Mouse (Mus musculus): ENCODE data around the gene Egf. TPM values are rescaled to one million over a fixed set of nuclear protein-coding genes. Genes with fewer than 3 reads are reported as not detected.

Gene Egf
- 1.8 and 2.0 TPM in 2 replicates for polyA plus RNA-seq (2014; fragmentation: Nextera tagmentation; extraction: Ambion mirVana)

DNA sequence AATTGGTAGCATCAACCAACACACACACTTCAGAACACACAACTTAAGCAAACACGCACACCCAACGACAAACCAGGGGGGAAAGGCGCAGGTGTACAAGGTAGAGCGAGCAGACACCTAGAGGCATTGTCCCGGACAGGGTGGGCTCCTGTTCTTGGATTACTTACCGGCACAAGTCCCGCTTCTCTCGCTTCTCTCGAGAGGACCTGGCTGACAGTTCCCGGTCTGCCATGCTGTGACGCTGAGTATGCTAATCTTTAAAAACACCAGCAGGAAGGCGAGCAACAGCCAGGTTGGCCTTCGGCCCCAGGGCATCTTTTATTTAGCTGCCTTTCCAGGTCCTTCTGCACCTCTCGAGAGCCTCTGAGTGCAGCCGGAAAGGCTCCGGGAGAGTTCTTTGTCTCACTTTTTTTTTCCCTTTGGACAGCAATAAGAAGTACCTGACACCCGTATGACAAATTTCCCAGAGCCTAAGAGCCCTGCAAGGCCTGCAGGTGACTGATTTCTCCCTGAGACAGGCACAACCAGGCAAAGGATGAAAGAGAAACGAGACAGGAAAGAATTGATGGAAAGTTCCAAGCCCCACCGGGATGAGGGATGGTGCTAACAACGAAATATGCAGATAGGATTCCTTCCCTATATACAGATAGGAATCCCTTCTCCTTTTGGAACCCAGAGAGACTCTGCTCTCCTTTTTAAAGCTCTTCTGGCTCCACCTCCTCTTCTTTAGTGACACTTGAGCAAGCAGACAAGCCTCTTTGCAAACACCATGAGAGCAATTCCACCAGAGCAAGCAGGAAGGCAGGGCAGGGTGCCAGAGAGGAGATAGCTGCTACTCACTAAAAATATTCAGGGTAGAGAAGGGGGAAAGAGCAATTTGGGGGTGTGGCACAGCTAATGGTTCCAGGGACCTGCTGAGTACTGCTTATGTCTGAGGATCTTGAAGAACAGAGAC, at the start of gene Egf:
Gene Egf (minus strand): TSS at position 667 of the 955 bp plus-strand sequence.
- Histone ChIP-seq H3K27me3 (replicated peaks; ENCODE audit: control insufficient read depth, insufficient read depth, low read length) (no peaks in the 10 kb centered on the region; the same call in 1 of the 2 replicates), H3K4me1 (replicated peaks; ENCODE audit: control insufficient read depth, insufficient read depth, low read length) (no peaks in the 10 kb centered on the region; the same call in 1 of the 2 replicates), H3K9ac (ENCODE audit: low read length) (no peak within 1 kb of the TSS), H3K9me3 (ENCODE audit: control insufficient read depth, low read length) (0 out of 2 replicates have a peak, but pooled peaks cover 3% of the 10 kb centered on the region), H3K4me2 (ENCODE audit: low read length) (peak within 1 kb of the TSS; percentile 49), H3K4me3 (ENCODE audit: low read depth, low read length) (0 out of 2 replicates have a peak within 1 kb of the TSS, but pooled peaks have one; percentile 16), H3K36me3 (ENCODE audit: control insufficient read depth, insufficient read depth, low read length) (no peaks in the 10 kb centered on the region), H3K27ac (ENCODE audit: low read depth) (no peak within 1 kb of the TSS)
- 8% methylated on average over 20 of the region's 20 CpGs for WGBS
- ATAC-seq (replicated peaks; ENCODE audit: low FRiP score, low TSS enrichment, low read depth), result no peak
- DNase-seq (ENCODE audit: low spot score), result peak; percentile 73

DNA sequence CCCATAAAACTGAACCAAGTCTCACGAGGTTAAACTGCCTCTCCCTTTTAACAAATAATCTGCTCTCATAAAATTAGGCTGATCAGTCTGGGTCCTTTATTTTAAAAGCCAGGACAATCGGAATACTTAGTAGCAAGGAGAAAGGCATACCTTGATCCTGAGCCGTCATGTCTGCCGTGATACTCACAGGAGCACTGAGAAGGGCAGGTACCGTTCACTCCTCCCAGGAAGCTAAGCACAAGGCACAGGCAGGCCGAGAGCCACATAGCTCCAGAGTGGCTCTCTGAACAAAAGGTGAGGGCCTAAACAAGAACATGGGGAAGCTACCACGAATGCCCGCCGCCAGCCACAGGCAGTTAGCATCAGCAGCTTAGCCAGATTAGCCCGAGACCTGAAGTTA, 48.6 kb upstream of the Egf start, which contains the start of gene Lrit3:
Gene Lrit3 (minus strand): TSS at position 266 of the 400 bp plus-strand sequence.
- DNase-seq (ENCODE audit: low spot score), result no peak
- no peaks in the 10 kb centered on the region for H3K9me3 ChIP-seq (ENCODE audit: control insufficient read depth, low read length)
- peak within 1 kb of the TSS; percentile 33 for H3K4me2 ChIP-seq (ENCODE audit: low read length)
- 67% methylated on average over 10 of the region's 10 CpGs for WGBS
- no peak for ATAC-seq (replicated peaks; ENCODE audit: low FRiP score, low TSS enrichment, low read depth)
- no peak within 1 kb of the TSS for H3K27ac ChIP-seq (ENCODE audit: low read depth)
- H3K36me3 ChIP-seq (ENCODE audit: control insufficient read depth, insufficient read depth, low read length), result no peaks in the 10 kb centered on the region
- H3K4me1 ChIP-seq (replicated peaks; ENCODE audit: control insufficient read depth, insufficient read depth, low read length), result no peaks in the 10 kb centered on the region
- H3K27me3 ChIP-seq (replicated peaks; ENCODE audit: control insufficient read depth, insufficient read depth, low read length), result no peaks in the 10 kb centered on the region
- H3K9ac ChIP-seq (ENCODE audit: low read length), result no peak within 1 kb of the TSS
- no peak within 1 kb of the TSS for H3K4me3 ChIP-seq (ENCODE audit: low read depth, low read length)

- DNase-seq (ENCODE audit: low spot score), result no peak
- H3K4me3 ChIP-seq (ENCODE audit: low read depth, low read length), result no peak overlapping the region
- no peak for ATAC-seq (replicated peaks; ENCODE audit: low FRiP score, low TSS enrichment, low read depth)
- no peak overlapping the region for H3K4me2 ChIP-seq (ENCODE audit: low read length)
- no peaks in the 10 kb centered on the region for H3K27me3 ChIP-seq (replicated peaks; ENCODE audit: control insufficient read depth, insufficient read depth, low read length)
- 76% methylated on average over 2 of the region's 2 CpGs for WGBS
- no peaks in the 10 kb centered on the region for H3K4me1 ChIP-seq (replicated peaks; ENCODE audit: control insufficient read depth, insufficient read depth, low read length)
- H3K9me3 ChIP-seq (ENCODE audit: control insufficient read depth, low read length), result no peaks in the 10 kb centered on the region
- H3K27ac ChIP-seq (ENCODE audit: low read depth), result no peak overlapping the region
- H3K36me3 ChIP-seq (ENCODE audit: control insufficient read depth, insufficient read depth, low read length), result no peaks in the 10 kb centered on the region
- H3K9ac ChIP-seq (ENCODE audit: low read length), result no peak overlapping the region
Measured at GRCm38 (mm10) chr3:129799011-129799410, 43.9 kb upstream of the Egf start.

DNA sequence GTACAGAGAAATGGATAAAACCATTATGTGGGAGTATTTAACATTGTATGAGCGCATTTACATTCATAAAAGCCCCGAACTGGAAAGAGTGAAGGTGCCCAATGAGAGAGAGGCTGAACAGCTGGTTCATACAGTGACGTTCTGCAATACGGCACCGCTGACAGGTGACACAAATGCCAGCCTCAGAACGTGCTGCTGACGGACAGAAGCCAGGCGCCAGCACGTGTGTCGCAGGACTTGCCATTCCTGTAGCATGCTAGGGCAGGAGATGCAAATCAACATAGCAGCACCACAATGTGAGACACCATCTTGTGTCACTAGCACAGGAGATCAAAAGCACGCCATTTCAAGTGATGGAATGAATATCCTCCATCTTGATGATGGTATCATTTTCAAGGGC, 43.4 kb upstream of the Egf start:
- H3K4me3 ChIP-seq (ENCODE audit: low read depth, low read length), result no peak overlapping the region
- H3K9ac ChIP-seq (ENCODE audit: low read length), result no peak overlapping the region
- ATAC-seq (replicated peaks; ENCODE audit: low FRiP score, low TSS enrichment, low read depth), result no peak
- H3K4me1 ChIP-seq (replicated peaks; ENCODE audit: control insufficient read depth, insufficient read depth, low read length), result no peaks in the 10 kb centered on the region
- no peak for DNase-seq (ENCODE audit: low spot score)
- 85% methylated on average over 11 of the region's 11 CpGs for WGBS
- H3K36me3 ChIP-seq (ENCODE audit: control insufficient read depth, insufficient read depth, low read length), result no peaks in the 10 kb centered on the region
- no peak overlapping the region for H3K27ac ChIP-seq (ENCODE audit: low read depth)
- H3K4me2 ChIP-seq (ENCODE audit: low read length), result no peak overlapping the region
- no peaks in the 10 kb centered on the region for H3K9me3 ChIP-seq (ENCODE audit: control insufficient read depth, low read length)
- H3K27me3 ChIP-seq (replicated peaks; ENCODE audit: control insufficient read depth, insufficient read depth, low read length), result no peaks in the 10 kb centered on the region

GRCm38 (mm10) chr3:129797341-129797740, 42.2 kb upstream of the Egf start:
- 72% methylated on average over 5 of the region's 5 CpGs for WGBS
- Histone ChIP-seq H3K4me2 (ENCODE audit: low read length) (no peak overlapping the region), H3K4me3 (ENCODE audit: low read depth, low read length) (no peak overlapping the region), H3K9me3 (ENCODE audit: control insufficient read depth, low read length) (no peaks in the 10 kb centered on the region), H3K4me1 (replicated peaks; ENCODE audit: control insufficient read depth, insufficient read depth, low read length) (no peaks in the 10 kb centered on the region), H3K27me3 (replicated peaks; ENCODE audit: control insufficient read depth, insufficient read depth, low read length) (no peaks in the 10 kb centered on the region), H3K9ac (ENCODE audit: low read length) (no peak overlapping the region), H3K36me3 (ENCODE audit: control insufficient read depth, insufficient read depth, low read length) (no peaks in the 10 kb centered on the region), H3K27ac (ENCODE audit: low read depth) (no peak overlapping the region)
- ATAC-seq (replicated peaks; ENCODE audit: low FRiP score, low TSS enrichment, low read depth) (no peak), DNase-seq (ENCODE audit: low spot score) (no peak)

GRCm38 (mm10) chr3:129793801-129794200, 38.7 kb upstream of the Egf start:
- no peaks in the 10 kb centered on the region for H3K36me3 ChIP-seq (ENCODE audit: control insufficient read depth, insufficient read depth, low read length)
- no peak overlapping the region for H3K4me2 ChIP-seq (ENCODE audit: low read length)
- no peak overlapping the region for H3K4me3 ChIP-seq (ENCODE audit: low read depth, low read length)
- no peak overlapping the region for H3K9ac ChIP-seq (ENCODE audit: low read length)
- 88% methylated on average over 5 of the region's 5 CpGs for WGBS
- no peak for DNase-seq (ENCODE audit: low spot score)
- H3K9me3 ChIP-seq (ENCODE audit: control insufficient read depth, low read length), result no peaks in the 10 kb centered on the region
- H3K27me3 ChIP-seq (replicated peaks; ENCODE audit: control insufficient read depth, insufficient read depth, low read length), result no peaks in the 10 kb centered on the region
- H3K4me1 ChIP-seq (replicated peaks; ENCODE audit: control insufficient read depth, insufficient read depth, low read length), result no peaks in the 10 kb centered on the region
- H3K27ac ChIP-seq (ENCODE audit: low read depth), result no peak overlapping the region
- no peak for ATAC-seq (replicated peaks; ENCODE audit: low FRiP score, low TSS enrichment, low read depth)

GRCm38 (mm10) chr3:129782746-129783145, 27.6 kb upstream of the Egf start:
- Histone ChIP-seq H3K9ac (ENCODE audit: low read length) (no peak overlapping the region), H3K4me3 (ENCODE audit: low read depth, low read length) (no peak overlapping the region), H3K36me3 (ENCODE audit: control insufficient read depth, insufficient read depth, low read length) (no peaks in the 10 kb centered on the region), H3K4me2 (ENCODE audit: low read length) (no peak overlapping the region), H3K9me3 (ENCODE audit: control insufficient read depth, low read length) (no peaks in the 10 kb centered on the region), H3K27me3 (replicated peaks; ENCODE audit: control insufficient read depth, insufficient read depth, low read length) (peaks cover 3% of the 10 kb centered on the region; the same call in 1 of the 2 replicates), H3K27ac (ENCODE audit: low read depth) (no peak overlapping the region), H3K4me1 (replicated peaks; ENCODE audit: control insufficient read depth, insufficient read depth, low read length) (no peaks in the 10 kb centered on the region)
- WGBS, result 91% methylated on average over 3 of the region's 3 CpGs
- ATAC-seq (replicated peaks; ENCODE audit: low FRiP score, low TSS enrichment, low read depth), result no peak
- no peak for DNase-seq (ENCODE audit: low spot score)

GRCm38 (mm10) chr3:129781435-129781834, 26.3 kb upstream of the Egf start:
- no peak for ATAC-seq (replicated peaks; ENCODE audit: low FRiP score, low TSS enrichment, low read depth)
- H3K4me2 ChIP-seq (ENCODE audit: low read length), result no peak overlapping the region

More at GRCm38 (mm10) chr3:129781435-129781834, 26.3 kb upstream of the Egf start:
- H3K4me3 ChIP-seq (ENCODE audit: low read depth, low read length), result no peak overlapping the region
- no peak overlapping the region for H3K9ac ChIP-seq (ENCODE audit: low read length)
- H3K9me3 ChIP-seq (ENCODE audit: control insufficient read depth, low read length), result no peaks in the 10 kb centered on the region
- H3K4me1 ChIP-seq (replicated peaks; ENCODE audit: control insufficient read depth, insufficient read depth, low read length), result no peaks in the 10 kb centered on the region
- no peak overlapping the region for H3K27ac ChIP-seq (ENCODE audit: low read depth)
- H3K27me3 ChIP-seq (replicated peaks; ENCODE audit: control insufficient read depth, insufficient read depth, low read length), result peaks cover 3% of the 10 kb centered on the region; the same call in 1 of the 2 replicates
- DNase-seq (ENCODE audit: low spot score), result no peak
- H3K36me3 ChIP-seq (ENCODE audit: control insufficient read depth, insufficient read depth, low read length), result no peaks in the 10 kb centered on the region
- 51% methylated on average over 10 of the region's 10 CpGs for WGBS

Data from intestine, embryonic 14.5 days (tissue).